Mouse (Mus musculus) liver, embryonic 11.5 days (tissue): ENCODE data around the gene Prl2c2. TPM values are rescaled to one million over a fixed set of nuclear protein-coding genes. Genes with fewer than 3 reads are reported as not detected.
"Not testable (repeated sequence)": the region's sequence is repeated elsewhere in the genome, so short reads cannot be mapped to it uniquely, and the experiment has no call there.

Experiments used
- ATAC-seq: fragments of 200-750 bp; cut with Nextera tagmentation; replicated peaks from 2 replicates; pipeline ENCODE4 v1.8.0; 2017; ENCODE audit warnings: moderate number of reproducible peaks, mild to moderate bottlenecking, moderate TSS enrichment, moderate library complexity; ENCODE audit not compliant: low FRiP score
- DNase-seq: peaks from one replicate; pipeline ENCODE4 v3.0.0-alpha.2; 2017; ENCODE audit warnings: low spot score
- H3K27ac ChIP-seq: fragments of 300-500 bp; sonication (generic); 2 replicates; pipeline ENCODE4 v1.5.1; 2014; ENCODE audit warnings: mild to moderate bottlenecking, low read depth, low read length, control low read depth
- H3K27me3 ChIP-seq: fragments of 300-500 bp; sonication (generic); replicated peaks from 2 replicates; pipeline ENCODE4 v1.6.1; 2014; ENCODE audit warnings: low read length, mixed read lengths; ENCODE audit not compliant: control insufficient read depth, insufficient read depth
- H3K36me3 ChIP-seq: fragments of 300-500 bp; sonication (generic); 2 replicates; pipeline ENCODE4 v1.6.1; 2014; ENCODE audit warnings: mild to moderate bottlenecking, low read length, moderate library complexity, mixed read lengths; ENCODE audit not compliant: control insufficient read depth, insufficient read depth
- H3K4me1 ChIP-seq: fragments of 300-500 bp; sonication (generic); replicated peaks from 2 replicates; pipeline ENCODE4 v1.6.1; 2014; ENCODE audit warnings: low read length, mixed read lengths; ENCODE audit not compliant: control insufficient read depth, insufficient read depth
- H3K4me2 ChIP-seq: fragments of 300-500 bp; sonication (generic); 2 replicates; pipeline ENCODE4 v1.6.1; 2014; ENCODE audit warnings: mild to moderate bottlenecking, control low read depth, moderate library complexity
- H3K4me3 ChIP-seq: fragments of 300-500 bp; sonication (generic); 2 replicates; pipeline ENCODE4 v1.5.1; 2014; ENCODE audit warnings: low read depth, low read length, control low read depth
- H3K9ac ChIP-seq: fragments of 300-500 bp; sonication (generic); 2 replicates; pipeline ENCODE4 v1.6.1; 2014; ENCODE audit warnings: low read depth, low read length, control low read depth
- H3K9me3 ChIP-seq: fragments of 300-500 bp; sonication (generic); 2 replicates; pipeline ENCODE4 v1.6.1; 2016; ENCODE audit warnings: low read length, inconsistent platforms, mixed read lengths; ENCODE audit not compliant: control insufficient read depth
- WGBS: fragments of 180-500 bp; shearing (Covaris S2); extraction: QIAGEN DNeasy Blood & Tissue Kit; methylation state at CpG from one replicate; pipeline ENCODE4 v1.1.7; 2014; 5-methylcytosine and 5-hydroxymethylcytosine counted together
- polyA plus RNA-seq: library from polyadenylated mRNA; unstranded; fragments of >200 nt; fragmentation: Nextera tagmentation; extraction: Ambion mirVana; gene quantifications from 2 replicates; pipeline ENCODE4 v1.2.1, GENCODE M21; 2014

Prl2c2 gene
- 0.53 TPM in 1 of 2 replicates, not detected in the other for polyA plus RNA-seq

DNA sequence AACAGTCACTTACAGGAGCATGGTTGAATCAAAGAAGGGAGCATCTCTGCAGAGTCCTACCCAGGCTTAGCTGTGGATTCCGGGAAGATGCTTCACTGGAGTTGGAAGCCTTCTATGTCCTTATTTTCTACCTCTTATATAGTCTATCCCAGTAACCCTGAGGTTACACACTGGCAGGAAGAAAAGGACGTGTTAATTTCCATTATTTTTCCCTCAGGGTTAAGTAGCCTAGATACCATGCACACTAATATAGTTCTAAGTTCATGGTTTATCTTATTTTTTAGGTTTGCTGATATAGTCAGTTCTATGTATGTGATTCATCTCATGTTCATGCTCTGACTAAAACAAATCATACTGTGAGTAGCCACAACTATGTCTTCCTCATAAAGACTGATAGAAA lies at the start of gene Prl2c2:
TSS of gene Prl2c2 (minus strand) at position 101 of the 400 bp plus-strand sequence.
- not testable (repeated sequence) for ATAC-seq, H3K9me3 ChIP-seq, DNase-seq, H3K4me1 ChIP-seq, H3K4me2 ChIP-seq, H3K27ac ChIP-seq, H3K36me3 ChIP-seq, H3K9ac ChIP-seq, H3K27me3 ChIP-seq, H3K4me3 ChIP-seq
- 43% methylated on average over 2 of the region's 2 CpGs for WGBS

DNA sequence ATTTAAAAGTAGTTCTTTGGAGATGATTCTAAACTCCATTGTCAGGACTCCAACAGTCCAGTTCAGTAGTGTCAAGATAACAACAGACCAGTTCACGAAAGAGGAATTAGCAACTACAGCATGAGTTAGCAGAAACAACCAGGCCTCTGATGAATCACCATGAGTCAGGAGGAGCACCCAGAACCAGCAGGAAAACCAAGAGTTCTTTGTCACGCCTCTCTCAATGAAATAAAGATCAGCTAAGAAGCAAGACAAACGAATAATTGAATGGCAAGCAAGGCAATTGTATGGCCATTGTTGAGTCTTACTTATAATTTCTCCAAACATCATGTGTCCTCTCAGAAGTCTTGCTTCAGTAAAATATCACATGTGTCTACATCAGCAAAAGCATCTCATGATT lies 20.7 kb upstream of the Prl2c2 start:
- H3K27ac ChIP-seq, H3K36me3 ChIP-seq, H3K27me3 ChIP-seq, H3K4me1 ChIP-seq, H3K9me3 ChIP-seq, ATAC-seq, DNase-seq, H3K4me2 ChIP-seq, H3K9ac ChIP-seq, H3K4me3 ChIP-seq: not testable (repeated sequence)
- WGBS = 53% methylated on average over 3 of the region's 3 CpGs

DNA sequence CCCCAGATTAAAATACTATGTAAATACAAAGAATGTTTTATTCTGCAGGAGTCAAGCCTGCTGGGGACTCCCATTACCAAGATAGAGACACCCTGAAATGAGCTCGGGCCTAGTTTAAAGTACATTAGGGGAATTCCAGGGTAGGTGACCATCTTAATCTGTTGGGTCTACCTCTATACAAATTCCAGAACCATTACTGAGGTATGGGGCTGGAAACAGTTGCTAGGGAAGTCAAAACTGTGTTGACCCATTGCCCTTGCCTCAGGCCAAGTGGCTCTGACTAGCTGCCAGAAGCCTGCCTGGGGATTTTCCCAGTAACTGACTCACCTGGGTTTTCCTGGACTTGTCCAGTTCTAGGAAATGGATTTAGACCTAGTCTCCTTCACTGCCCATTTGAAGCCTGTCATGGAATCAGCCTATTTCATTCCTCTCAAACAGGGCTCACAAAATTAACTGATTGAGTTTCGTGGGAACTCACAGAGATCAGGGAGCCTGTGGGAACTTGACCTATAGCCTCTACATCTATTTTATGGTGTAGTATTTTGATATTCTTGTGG lies 8.9 kb upstream of the Prl2c2 start:
- not testable (repeated sequence) for H3K9me3 ChIP-seq
- 80% methylated on average over 2 of the region's 2 CpGs for WGBS

More for the DNA sequence above, 8.9 kb upstream of the Prl2c2 start:
- not testable (repeated sequence) for H3K4me2 ChIP-seq, ATAC-seq, H3K9ac ChIP-seq, H3K27ac ChIP-seq, H3K27me3 ChIP-seq, H3K36me3 ChIP-seq, DNase-seq, H3K4me1 ChIP-seq, H3K4me3 ChIP-seq

Other genes with a start within 250 kb of the Prl2c2 start
- not detected in 2 replicates for gene Prl2c3, start 205.3 kb downstream of the Prl2c2 start, polyA plus RNA-seq
- not detected in 2 replicates for gene Prl2c5, start 177.3 kb upstream of the Prl2c2 start, polyA plus RNA-seq